Mouse (Mus musculus): ENCODE data around the gene Impg2. TPM values are rescaled to one million over a fixed set of nuclear protein-coding genes. Genes with fewer than 3 reads are reported as not detected.

The Impg2 gene
- total RNA-seq, 2 experiments from 2014 or later = 0.32 TPM; not detected in 1

GRCm38 (mm10) chr16:56295888-56296648 is 92.0 kb downstream of the Impg2 start:
- ATAC-seq (replicated peaks; ENCODE audit: poor library complexity, severe bottlenecking) = no peak

GRCm38 (mm10) chr16:56298248-56298647 is 94.1 kb downstream of the Impg2 start:
- no peak for ATAC-seq (replicated peaks; ENCODE audit: poor library complexity, severe bottlenecking)

- no peak for ATAC-seq (replicated peaks; ENCODE audit: poor library complexity, severe bottlenecking)
Measured at GRCm38 (mm10) chr16:56298836-56299235, 94.7 kb downstream of the Impg2 start.

- ATAC-seq (replicated peaks; ENCODE audit: poor library complexity, severe bottlenecking) = no peak
Measured at GRCm38 (mm10) chr16:56302996-56303395, 98.9 kb downstream of the Impg2 start.

- no peak for ATAC-seq (replicated peaks; ENCODE audit: poor library complexity, severe bottlenecking)
Measured at GRCm38 (mm10) chr16:56304167-56304566, 100.1 kb downstream of the Impg2 start.

- ATAC-seq (replicated peaks; ENCODE audit: poor library complexity, severe bottlenecking) = no peak
Measured at GRCm38 (mm10) chr16:56307575-56307974, 103.5 kb downstream of the Impg2 start.

GRCm38 (mm10) chr16:56311291-56311690 is 107.2 kb downstream of the Impg2 start:
- no peak for ATAC-seq (replicated peaks; ENCODE audit: poor library complexity, severe bottlenecking)

Other genes with a start within 250 kb of the Impg2 start
- gene Rpl24, start 238.0 kb upstream of the Impg2 start, total RNA-seq (2014; fragmentation: Nextera tagmentation) = 1,672 and 1,793 TPM in 2 replicates
- gene Rpl24, start 238.0 kb upstream of the Impg2 start, total RNA-seq (2017) = 1,306 and 1,376 TPM in 2 replicates
- gene Zbtb11, start 230.4 kb upstream of the Impg2 start, total RNA-seq (2014; fragmentation: Nextera tagmentation) = 28.3 and 30.6 TPM in 2 replicates
- 41.1 and 48.1 TPM in 2 replicates for gene Zbtb11, start 230.4 kb upstream of the Impg2 start, total RNA-seq (2017)
- 92.3 and 115 TPM in 2 replicates for gene Pcnp, start 174.6 kb upstream of the Impg2 start, total RNA-seq (2014; fragmentation: Nextera tagmentation)
- gene Pcnp, start 174.6 kb upstream of the Impg2 start, total RNA-seq (2017) = 120 and 143 TPM in 2 replicates
- gene Trmt10c, start 166.5 kb upstream of the Impg2 start, total RNA-seq (2014; fragmentation: Nextera tagmentation) = 24.1 and 26.0 TPM in 2 replicates
- 38.0 and 49.4 TPM in 2 replicates for gene Trmt10c, start 166.5 kb upstream of the Impg2 start, total RNA-seq (2017)
- gene Senp7, start 156.0 kb upstream of the Impg2 start, total RNA-seq (2014; fragmentation: Nextera tagmentation) = 26.1 and 41.5 TPM in 2 replicates
- 19.7 and 27.7 TPM in 2 replicates for gene Senp7, start 156.0 kb upstream of the Impg2 start, total RNA-seq (2017)